Comparison of ENCODE assay signal across 9 mouse cellular contexts in the genomic region with DNA sequence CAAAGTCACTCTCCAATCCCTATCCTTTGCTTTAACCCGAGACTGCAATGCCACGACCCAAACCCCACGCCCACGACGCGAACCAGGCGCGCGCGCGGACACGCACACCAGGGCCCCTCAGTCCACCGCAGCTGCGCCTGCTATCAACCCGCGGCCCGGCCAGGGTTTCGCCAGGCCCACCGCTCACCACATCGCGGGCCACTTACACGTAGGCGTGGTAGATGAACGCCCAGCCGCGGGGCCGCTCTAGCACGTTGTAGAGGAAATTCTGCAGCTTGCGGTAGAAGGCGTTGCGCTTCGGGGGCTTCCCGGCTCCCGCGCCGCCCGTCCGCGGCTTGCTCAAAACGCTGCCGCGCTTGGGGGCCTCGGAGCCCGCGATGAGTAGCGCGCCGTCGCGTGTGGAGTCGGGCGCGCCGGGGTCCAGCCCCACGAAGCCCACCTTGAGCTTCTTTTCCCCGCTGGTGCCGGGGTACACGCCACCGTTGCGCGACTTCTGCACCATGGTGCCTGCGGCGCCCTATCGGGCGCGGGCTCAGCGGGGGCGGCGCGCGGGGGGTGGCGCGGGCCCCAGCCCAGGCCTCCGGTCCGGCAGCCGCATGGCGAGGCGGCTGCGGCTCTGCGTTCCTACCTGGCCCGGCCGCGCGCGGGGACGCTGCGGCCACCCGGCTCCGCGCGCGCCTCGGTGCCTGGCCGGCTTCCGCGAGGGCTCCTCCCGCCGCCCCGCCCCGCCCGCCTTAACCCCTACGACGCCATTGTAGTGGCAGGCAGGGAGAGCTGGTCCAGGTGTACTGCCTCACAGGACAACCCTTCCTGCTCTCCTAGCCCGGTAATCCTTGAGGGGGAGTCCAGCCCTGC. TPM values are rescaled to one million over a fixed set of nuclear protein-coding genes. Genes with fewer than 3 reads are reported as not detected.
DNase-seq lines count a peak whose midpoint lies in the region; ATAC-seq and TF ChIP-seq lines count a peak whose summit lies in the region.
"Had no signal": no experiment of that assay in that cellular context is flagged by ENCODE, and none has a peak within 500 bp of the region (broad histone marks: within the 10 kb centered on the region; RNA-seq: fewer than 3 reads in every experiment).

A gene (minus strand): TSS at position 710 of the 855 bp plus-strand sequence.

- no peaks in the 10 kb centered on the region for H3K4me1 ChIP-seq in ES-Bruce4 (ENCODE audit: control insufficient read depth, insufficient read depth, low read length)
- H3K4me1 ChIP-seq in embryonic facial prominence, embryonic 12.5 days, result peaks cover 11% of the 10 kb centered on the region; the same call in 1 of the 2 replicates
- peaks cover 47% of the 10 kb centered on the region for H3K4me1 ChIP-seq in neural tube, embryonic 15.5 days

- no peak for TF ChIP-seq CTCF in gastrocnemius, adult 2 months (IDR thresholded peaks at IDR 0.05)
- TF ChIP-seq CTCF in ES-Bruce4 (IDR thresholded peaks at IDR 0.05; ENCODE audit: low read depth, low read length), result no peak

- peak within 1 kb of the TSS; percentile 92 for H3K4me2 ChIP-seq in embryonic facial prominence, embryonic 12.5 days (replicated peaks)
- H3K4me2 ChIP-seq in neural tube, embryonic 15.5 days, result peak within 1 kb of the TSS; percentile 66

- no peak within 1 kb of the TSS for H3K27ac ChIP-seq in gastrocnemius, adult 2 months
- H3K27ac ChIP-seq in ES-Bruce4 (ENCODE audit: insufficient read depth, low read length), result no peak within 1 kb of the TSS
- no peak within 1 kb of the TSS; the same call in 1 of the 2 replicates for H3K27ac ChIP-seq in embryonic facial prominence, embryonic 12.5 days
- H3K27ac ChIP-seq in neural tube, embryonic 15.5 days (replicated peaks), result peak within 1 kb of the TSS; percentile 95

- intact Hi-C loops in gastrocnemius, adult 2 months (cut with DNase I), result no loop called here
- intact Hi-C loops in gastrocnemius, postnatal 14 days (cut with DNase I; ENCODE audit: low total_unique reads), result no loop called here
- intact Hi-C loops in left cerebral cortex, postnatal 10 days (cut with DNase I), result no loop called here

- H3K9ac ChIP-seq in ES-Bruce4 (ENCODE audit: low read depth, poor library complexity, severe bottlenecking), result peak within 1 kb of the TSS; percentile 78
- H3K9ac ChIP-seq in embryonic facial prominence, embryonic 12.5 days, result peak within 1 kb of the TSS; percentile 41
- H3K9ac ChIP-seq in neural tube, embryonic 15.5 days (replicated peaks), result peak within 1 kb of the TSS; percentile 91

- no peaks in the 10 kb centered on the region for H3K9me3 ChIP-seq in ES-Bruce4 (replicated peaks; ENCODE audit: control insufficient read depth, insufficient read depth, low read length, poor library complexity, severe bottlenecking)
- no peaks in the 10 kb centered on the region; the same call in 1 of the 2 replicates for H3K9me3 ChIP-seq in embryonic facial prominence, embryonic 12.5 days
- H3K9me3 ChIP-seq in neural tube, embryonic 15.5 days (replicated peaks), result no peaks in the 10 kb centered on the region

- WGBS in embryonic facial prominence, embryonic 12.5 days, result under 1% methylated on average over 103 of the region's 104 CpGs
- under 1% methylated on average over 104 of the region's 104 CpGs for WGBS in neural tube, embryonic 15.5 days

- peak within 1 kb of the TSS; percentile 60 for H3K4me3 ChIP-seq in gastrocnemius, adult 2 months
- H3K4me3 ChIP-seq in ES-Bruce4 (ENCODE audit: low read depth, low read length), result peak within 1 kb of the TSS; percentile 78
- peak within 1 kb of the TSS; percentile 54 for H3K4me3 ChIP-seq in embryonic facial prominence, embryonic 12.5 days
- peak within 1 kb of the TSS; percentile 81 for H3K4me3 ChIP-seq in neural tube, embryonic 15.5 days (replicated peaks)

- DNase-seq in gastrocnemius, adult 2 months, result no peak
- no peak for DNase-seq in gastrocnemius, postnatal 14 days
- DNase-seq in left cerebral cortex, postnatal 10 days (ENCODE audit: extremely low spot score in 1 of 2, low spot score in 2 of 2), result peak in 1 of 2 experiments; percentile 68
- DNase-seq in thymus, postnatal 14 days, result no peak
- DNase-seq in adrenal gland, postnatal 10 days, result no peak

- H3K27me3 ChIP-seq in ES-Bruce4 (ENCODE audit: control insufficient read depth, insufficient read depth, low read length, poor library complexity, severe bottlenecking), result no peaks in the 10 kb centered on the region
- H3K27me3 ChIP-seq in embryonic facial prominence, embryonic 12.5 days, result peaks cover 56% of the 10 kb centered on the region
- peaks cover 22% of the 10 kb centered on the region for H3K27me3 ChIP-seq in neural tube, embryonic 15.5 days (replicated peaks)

- TF ChIP-seq POLR2A in ES-Bruce4 (IDR thresholded peaks at IDR 0.05; ENCODE audit: insufficient read depth, low read length), result no peak

- no peaks in the 10 kb centered on the region for H3K36me3 ChIP-seq in ES-Bruce4 (ENCODE audit: control insufficient read depth, insufficient read depth, low read length, poor library complexity, severe bottlenecking)
- H3K36me3 ChIP-seq in embryonic facial prominence, embryonic 12.5 days, result no peaks in the 10 kb centered on the region
- no peaks in the 10 kb centered on the region for H3K36me3 ChIP-seq in neural tube, embryonic 15.5 days

- ATAC-seq in embryonic facial prominence, embryonic 12.5 days (ENCODE audit: insufficient number of reproducible peaks, insufficient read depth, low FRiP score, low TSS enrichment), result no peak
- peak; percentile 77 for ATAC-seq in neural tube, embryonic 15.5 days (ENCODE audit: low FRiP score)

- TF ChIP-seq EP300 in ES-Bruce4 (IDR thresholded peaks at IDR 0.05; ENCODE audit: insufficient read depth, low read depth, low read length), result no peak

RNA-seq across cellular contexts. Expression of the gene that starts here (rescaled TPM):
- total RNA-seq in gastrocnemius, adult 2 months (2021), result not detected
- under 1 TPM; 0.07 to 0.16 TPM for total RNA-seq in gastrocnemius, postnatal 14 days (2021)
- 0.76 and 1.0 TPM in 2 replicates for polyA plus RNA-seq in ES-Bruce4 (2011; ENCODE audit: insufficient read depth, insufficient read length, low read depth, missing spikeins)
- polyA plus RNA-seq in embryonic facial prominence, embryonic 12.5 days (2016; fragmentation: Nextera tagmentation; extraction: Ambion mirVana), result 2.8 and 4.9 TPM in 2 replicates
- 100 to 1,000 TPM; 178 to 181 TPM for total RNA-seq in left cerebral cortex, postnatal 10 days (2021)
- polyA plus RNA-seq in neural tube, embryonic 15.5 days (2015; fragmentation: Nextera tagmentation; extraction: Ambion mirVana), result 36.9 and 45.8 TPM in 2 replicates
- 1 to 10 TPM; 4.2 to 8.1 TPM for total RNA-seq in adrenal gland, postnatal 10 days (2021)
- polyA plus RNA-seq: C2C12 had no signal

Comparison
In these comparisons a context has a peak if more than half of its experiments do, and no peak if none do; other contexts are left out.
1. RNA of the gene that starts here (total RNA-seq): 178 to 181 TPM in left cerebral cortex, postnatal 10 days; 4.2 to 8.1 TPM in adrenal gland, postnatal 10 days, 0.07 to 0.16 TPM in gastrocnemius, postnatal 14 days and not detected in gastrocnemius, adult 2 months; every median in the first group is over 10 times any median in the second.
2. H3K9ac ChIP-seq: peak in every context shown above with its lines; median percentile 91 in neural tube, embryonic 15.5 days; 78 in ES-Bruce4; 41 in embryonic facial prominence, embryonic 12.5 days.
3. Peak in every context shown above with its lines, with median percentiles within 50 percentile points of each other: H3K4me3 ChIP-seq.